Comparison of ENCODE assay signal across 8 mouse cellular contexts in the genomic region with DNA sequence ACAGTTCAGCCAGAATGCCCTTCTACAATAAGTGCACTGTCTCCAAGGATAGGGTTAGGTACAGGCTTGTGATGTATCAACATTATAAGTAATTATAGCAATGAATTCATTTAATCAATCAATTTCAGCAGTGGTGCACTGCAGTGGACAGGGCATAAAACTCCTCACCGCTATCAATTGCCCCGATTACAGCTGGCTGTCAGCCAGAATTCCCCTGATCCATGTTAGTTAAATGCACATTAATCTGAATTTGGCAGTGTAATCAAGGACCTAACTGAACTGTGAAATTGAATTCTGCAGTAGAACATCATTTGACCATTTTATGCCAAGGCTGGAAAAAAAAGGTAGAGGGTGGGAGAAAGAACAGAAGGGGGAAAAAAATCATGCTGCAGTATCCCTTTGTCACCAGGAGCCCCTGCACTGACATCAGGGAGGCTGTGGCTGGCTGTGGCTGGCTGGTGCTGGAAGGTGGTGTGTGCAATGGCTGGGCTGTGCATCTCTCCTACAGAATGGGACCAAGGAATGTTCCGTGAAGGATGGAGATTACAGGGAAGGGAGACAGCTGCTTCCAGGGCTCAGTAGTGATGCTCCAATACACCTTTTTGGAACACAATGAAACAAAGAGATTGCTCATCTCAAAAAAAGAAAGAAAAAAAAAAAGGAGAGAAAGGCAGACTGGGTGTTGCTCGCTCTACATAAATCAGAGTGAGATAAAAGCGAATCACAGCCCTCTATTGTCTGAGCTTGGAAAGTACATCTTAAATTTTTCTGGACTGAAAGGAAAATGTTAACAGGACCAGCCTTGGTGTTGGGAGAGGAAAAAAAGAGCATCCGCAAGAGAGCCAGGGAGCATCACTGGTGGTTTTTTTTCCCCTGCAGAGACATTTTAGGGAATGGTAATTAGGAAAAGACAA. TPM values are rescaled to one million over a fixed set of nuclear protein-coding genes. Genes with fewer than 3 reads are reported as not detected.
A peak's percentile ranks its signal among the peaks of the same experiment; 100 is the strongest.
DNase-seq lines count a peak whose midpoint lies in the region; ATAC-seq lines count a peak whose summit lies in the region.
"Had no signal": no experiment of that assay in that cellular context is flagged by ENCODE, and none has a peak within 500 bp of the region (broad histone marks: within the 10 kb centered on the region; RNA-seq: fewer than 3 reads in every experiment).

No protein-coding gene starts in this region.

- H3K27ac ChIP-seq in forebrain, embryonic 14.5 days (ENCODE audit: low read depth, low read length), result peak overlapping the region; percentile 89
- peak overlapping the region; percentile 96 for H3K27ac ChIP-seq in midbrain, embryonic 13.5 days
- no peak overlapping the region for H3K27ac ChIP-seq in liver, embryonic 12.5 days

- peak overlapping the region; percentile 10; the same call in 1 of the 2 replicates for H3K9ac ChIP-seq in forebrain, embryonic 14.5 days (ENCODE audit: low read length)
- H3K9ac ChIP-seq in midbrain, embryonic 13.5 days (replicated peaks), result peak overlapping the region; percentile 49
- no peak overlapping the region for H3K9ac ChIP-seq in liver, embryonic 12.5 days

- H3K27me3 ChIP-seq in forebrain, embryonic 14.5 days (replicated peaks; ENCODE audit: control insufficient read depth, insufficient read depth, low read length), result no peaks in the 10 kb centered on the region
- no peaks in the 10 kb centered on the region for H3K27me3 ChIP-seq in midbrain, embryonic 13.5 days
- no peaks in the 10 kb centered on the region for H3K27me3 ChIP-seq in liver, embryonic 12.5 days (replicated peaks)

- no peaks in the 10 kb centered on the region for H3K9me3 ChIP-seq in forebrain, embryonic 14.5 days (replicated peaks; ENCODE audit: control insufficient read depth, low read length)
- H3K9me3 ChIP-seq in midbrain, embryonic 13.5 days, result no peaks in the 10 kb centered on the region
- H3K9me3 ChIP-seq in liver, embryonic 12.5 days (replicated peaks), result no peaks in the 10 kb centered on the region

- H3K4me3 ChIP-seq in forebrain, embryonic 14.5 days (ENCODE audit: low read depth, low read length), result no peak overlapping the region
- H3K4me3 ChIP-seq in midbrain, embryonic 13.5 days (replicated peaks), result no peak overlapping the region
- no peak overlapping the region for H3K4me3 ChIP-seq in liver, embryonic 12.5 days

- peak overlapping the region; percentile 18 for H3K4me2 ChIP-seq in forebrain, embryonic 14.5 days (ENCODE audit: low read length)
- peak overlapping the region; percentile 28 for H3K4me2 ChIP-seq in midbrain, embryonic 13.5 days (replicated peaks)
- no peak overlapping the region for H3K4me2 ChIP-seq in liver, embryonic 12.5 days

- no peaks in the 10 kb centered on the region for H3K36me3 ChIP-seq in forebrain, embryonic 14.5 days (ENCODE audit: control insufficient read depth, insufficient read depth, low read length)
- H3K36me3 ChIP-seq in midbrain, embryonic 13.5 days, result no peaks in the 10 kb centered on the region
- H3K36me3 ChIP-seq in liver, embryonic 12.5 days, result no peaks in the 10 kb centered on the region

- peaks cover 19% of the 10 kb centered on the region for H3K4me1 ChIP-seq in forebrain, embryonic 14.5 days (ENCODE audit: control insufficient read depth, insufficient read depth, low read length)
- H3K4me1 ChIP-seq in midbrain, embryonic 13.5 days (replicated peaks), result peaks cover 43% of the 10 kb centered on the region
- H3K4me1 ChIP-seq in liver, embryonic 12.5 days, result no peaks in the 10 kb centered on the region

- peak; percentile 63 for DNase-seq in Muller cell, postnatal 12 days (ENCODE audit: inconsistent ontology term)
- DNase-seq in brain, embryonic 18.5 days (ENCODE audit: low read depth, low spot score), result peak; percentile 49
- DNase-seq in forebrain, embryonic 14.5 days (ENCODE audit: low spot score), result peak; percentile 79
- no peak for DNase-seq in gastrocnemius, postnatal 25 days
- no peak for DNase-seq in thymus, postnatal 25 days

- peak; percentile 87 for ATAC-seq in forebrain, embryonic 14.5 days
- ATAC-seq in midbrain, embryonic 13.5 days, result peak; percentile 96
- no peak for ATAC-seq in liver, embryonic 12.5 days

- WGBS in forebrain, embryonic 14.5 days, result 8% methylated on average over 6 of the region's 6 CpGs
- 8% methylated on average over 6 of the region's 6 CpGs for WGBS in midbrain, embryonic 13.5 days
- WGBS in liver, embryonic 12.5 days (ENCODE audit: insufficient replicate concordance), result 45% methylated on average over 6 of the region's 6 CpGs

RNA-seq across cellular contexts. Expression of gene Lamp5, which starts 56.3 kb away (rescaled TPM):
- polyA plus RNA-seq in forebrain, embryonic 14.5 days (2014; fragmentation: Nextera tagmentation; extraction: Ambion mirVana), result 1.2 and 1.8 TPM in 2 replicates
- polyA plus RNA-seq in midbrain, embryonic 13.5 days (2015; fragmentation: Nextera tagmentation; extraction: Ambion mirVana), result 6.8 and 10.7 TPM in 2 replicates
- total RNA-seq in gastrocnemius, postnatal 25 days (2021), result not detected
- polyA plus RNA-seq in liver, embryonic 12.5 days (2016; fragmentation: Nextera tagmentation; extraction: Ambion mirVana), result 0.11 TPM in 1 of 2 replicates, not detected in the other
- total RNA-seq: gastrocnemius, adult 8-10 months had no signal

Comparison
In these comparisons a context has a peak if more than half of its experiments do, and no peak if none do; other contexts are left out.
1. DNase-seq: peak in Muller cell, postnatal 12 days (single experiment), brain, embryonic 18.5 days (single experiment) and forebrain, embryonic 14.5 days (single experiment); none in gastrocnemius, postnatal 25 days (single experiment) and thymus, postnatal 25 days (single experiment).